Mouse (Mus musculus): ENCODE measurements around the gene Cpa2. TPM values are rescaled to one million over a fixed set of nuclear protein-coding genes. Genes with fewer than 3 reads are reported as not detected.

The Cpa2 gene
- polyA plus RNA-seq, 1 experiment: 1.2 TPM

- 80% methylated on average over 5 of the region's 5 CpGs for WGBS
- no peak for DNase-seq (ENCODE audit: low read depth, low spot score)
These were observed 32.0 kb downstream of the Cpa2 start for GRCm38 (mm10) chr6:30573380-30573779.

DNA sequence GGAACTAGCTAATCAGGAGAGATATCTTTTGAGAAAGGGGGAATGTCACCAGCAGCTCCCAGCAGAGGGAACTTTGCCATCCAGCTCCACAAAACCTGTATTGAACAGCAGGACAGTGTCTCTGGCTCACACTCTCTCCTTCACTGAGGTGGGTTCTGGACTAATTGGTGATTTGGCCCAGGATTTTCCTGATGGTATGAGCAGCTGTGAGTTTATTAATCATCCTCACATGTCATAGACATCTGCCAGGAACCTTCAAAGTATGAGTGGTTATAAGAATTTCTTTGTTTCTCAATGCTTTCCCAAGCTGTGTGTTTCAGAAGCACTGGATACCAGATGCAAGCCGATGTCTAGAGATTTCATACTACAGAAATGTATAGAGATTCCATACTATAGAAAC, 33.6 kb downstream of the Cpa2 start:
- 98% methylated on average over 1 of the region's 1 CpGs for WGBS
- DNase-seq (ENCODE audit: low read depth, low spot score): no peak

DNA sequence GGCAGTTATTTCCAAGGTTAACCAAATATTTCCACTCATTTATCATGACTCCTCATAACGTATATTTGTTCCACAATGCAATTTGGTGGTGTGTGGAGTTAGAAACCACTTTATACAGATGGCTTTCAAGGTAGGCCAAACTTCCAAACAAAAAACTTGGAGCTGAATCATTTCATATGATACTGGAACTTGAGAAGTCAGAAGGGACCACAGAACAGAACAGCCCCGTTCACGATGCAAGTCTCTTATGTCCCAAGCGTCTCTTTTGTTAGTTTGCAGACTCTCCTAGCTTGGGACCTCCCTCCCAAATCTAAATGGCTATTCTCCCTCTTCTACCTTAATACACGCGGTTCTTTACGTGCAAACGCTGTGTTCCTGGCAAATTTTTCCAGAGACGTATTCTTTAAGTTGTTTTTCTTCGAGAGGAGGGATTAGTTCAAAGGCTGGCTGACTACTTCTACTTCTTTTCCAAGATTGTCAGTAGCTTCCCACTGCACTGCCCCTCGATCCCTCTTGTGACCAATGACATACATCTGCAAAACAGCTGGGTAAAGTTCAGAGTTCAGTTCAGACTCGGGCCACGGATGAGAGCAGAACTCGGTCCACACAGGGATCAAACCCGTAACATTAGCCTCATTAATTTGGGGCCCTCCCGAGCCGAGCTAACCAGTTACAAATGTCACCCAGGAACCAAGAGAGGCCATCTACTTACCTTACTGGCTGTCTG, 35.3 kb downstream of the Cpa2 start:
- 70% methylated on average over 17 of the region's 17 CpGs for WGBS

DNA sequence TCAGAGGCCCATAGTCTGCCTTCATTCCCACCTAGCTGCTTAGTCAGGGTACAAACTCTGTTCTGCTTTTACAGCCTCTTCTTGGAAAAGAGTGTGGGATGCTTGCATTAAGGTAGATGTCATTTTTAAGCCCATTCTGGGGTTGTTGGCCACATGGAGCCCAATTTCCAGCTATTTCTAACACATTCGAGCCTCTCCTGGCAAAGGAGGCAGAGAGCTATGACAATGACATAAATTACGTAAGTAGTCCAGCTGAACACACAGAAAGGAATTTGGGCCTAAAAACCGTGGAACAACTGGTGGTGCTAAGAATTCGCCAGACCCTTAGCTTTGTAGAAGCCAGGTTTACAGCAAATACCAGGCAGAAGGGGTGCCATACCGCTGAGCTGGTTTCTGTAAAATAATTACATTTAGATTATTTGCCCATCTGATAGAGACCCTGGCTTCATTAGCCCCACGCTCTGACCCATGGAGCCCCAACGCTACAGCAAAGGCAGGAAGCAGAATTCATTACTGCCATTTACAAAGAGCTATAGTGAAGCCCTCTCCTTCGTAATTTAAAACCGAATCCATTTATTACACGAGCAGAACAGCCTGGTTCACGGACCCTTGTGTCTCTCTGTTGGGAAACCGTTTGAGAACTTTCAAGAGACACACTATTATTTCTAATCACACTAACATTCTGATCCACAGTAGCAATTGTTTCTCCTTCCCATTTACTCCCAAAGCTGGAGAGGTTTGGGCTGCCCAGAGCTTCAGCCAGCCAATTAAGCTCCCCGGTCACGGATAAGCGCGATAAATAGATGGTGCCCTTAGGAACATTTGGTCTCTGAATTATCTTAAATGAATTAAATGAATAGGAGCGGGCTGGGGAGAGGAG, 38.8 kb downstream of the Cpa2 start:
- WGBS: 83% methylated on average over 17 of the region's 17 CpGs
- no peak for DNase-seq (ENCODE audit: low read depth, low spot score)

More for the DNA sequence above, 35.3 kb downstream of the Cpa2 start:
- DNase-seq (ENCODE audit: low read depth, low spot score): no peak

DNA sequence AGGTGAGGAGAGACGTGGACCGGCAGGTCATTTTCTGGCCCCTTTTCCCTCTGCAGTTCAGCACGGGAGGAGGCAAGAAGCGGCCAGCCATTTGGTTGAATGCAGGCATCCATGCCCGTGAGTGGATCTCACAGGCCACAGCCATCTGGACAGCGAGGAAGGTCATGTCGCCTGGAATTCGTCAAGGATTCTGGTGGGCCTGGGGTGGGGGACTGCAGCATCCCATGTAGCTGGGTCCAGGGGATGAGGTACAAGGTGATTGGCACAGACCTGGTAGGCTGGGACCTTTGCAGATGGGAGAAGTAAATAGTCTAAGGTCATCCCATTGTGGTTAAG, 39.4 kb downstream of the Cpa2 start:
- WGBS: 92% methylated on average over 8 of the region's 8 CpGs

DNA sequence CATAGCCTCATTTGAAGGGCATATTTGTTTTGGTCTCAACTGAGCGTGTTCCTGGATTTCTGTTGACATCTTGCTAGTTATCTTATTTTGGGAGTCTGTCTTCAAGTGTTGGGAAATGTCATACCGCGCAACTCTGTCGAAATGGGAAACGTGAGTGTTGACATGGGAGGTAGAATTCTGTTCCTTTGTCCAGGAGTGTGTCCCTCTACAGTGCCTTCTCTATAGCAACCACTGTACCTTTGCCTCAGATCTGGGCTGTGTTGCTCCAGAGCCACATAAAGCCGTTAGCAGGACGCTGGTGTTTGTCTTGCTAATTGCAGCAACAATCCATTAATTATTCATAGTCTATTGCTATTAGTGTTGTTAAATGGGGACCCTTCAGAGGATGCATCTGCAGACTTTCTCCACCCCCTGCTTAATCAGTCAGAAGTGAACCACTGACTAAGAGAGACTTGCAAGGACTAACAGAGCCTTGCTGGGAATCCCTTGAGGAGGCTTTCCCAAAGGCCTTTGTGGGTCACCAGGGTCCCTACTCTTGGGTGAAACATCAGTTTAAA, 45.6 kb downstream of the Cpa2 start:
- DNase-seq (ENCODE audit: low read depth, low spot score): no peak
- 80% methylated on average over 7 of the region's 7 CpGs for WGBS

More for the DNA sequence above, 39.4 kb downstream of the Cpa2 start:
- DNase-seq (ENCODE audit: low read depth, low spot score): no peak

GRCm38 (mm10) chr6:30589819-30590218, 48.4 kb downstream of the Cpa2 start:
- DNase-seq (ENCODE audit: low read depth, low spot score): no peak
- 32% methylated on average over 2 of the region's 2 CpGs for WGBS

- DNase-seq (ENCODE audit: low read depth, low spot score): no peak
- WGBS: 43% methylated on average over 5 of the region's 5 CpGs
These were observed 50.5 kb downstream of the Cpa2 start for GRCm38 (mm10) chr6:30591851-30592404.

DNA sequence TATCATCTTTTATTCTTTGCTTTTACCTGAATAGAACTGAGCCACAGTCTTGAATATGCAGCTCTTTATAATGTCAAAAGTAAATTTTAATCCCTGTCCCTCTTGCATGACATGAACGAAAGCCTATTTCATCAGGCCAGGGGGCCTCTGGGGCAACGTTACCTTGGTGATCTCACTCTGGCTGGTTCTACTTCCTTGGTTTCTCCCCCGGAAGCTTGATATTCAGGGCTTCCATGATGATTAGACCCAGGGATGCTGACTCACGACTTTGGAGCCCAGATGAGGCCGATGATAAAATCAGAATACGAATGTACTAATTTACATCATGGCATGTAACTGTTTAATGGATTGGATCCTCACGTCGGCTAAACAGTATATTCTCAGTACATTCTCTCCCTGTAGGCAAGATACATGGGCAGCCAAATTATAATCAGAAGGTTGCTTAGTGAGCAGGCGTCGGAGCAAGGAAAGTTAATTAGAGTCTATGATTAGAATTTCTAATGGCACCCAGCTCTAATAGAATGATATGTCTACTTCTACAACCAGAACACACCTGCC, 51.1 kb downstream of the Cpa2 start:
- no peak for DNase-seq (ENCODE audit: low read depth, low spot score)
- WGBS: 82% methylated on average over 10 of the region's 10 CpGs

DNA sequence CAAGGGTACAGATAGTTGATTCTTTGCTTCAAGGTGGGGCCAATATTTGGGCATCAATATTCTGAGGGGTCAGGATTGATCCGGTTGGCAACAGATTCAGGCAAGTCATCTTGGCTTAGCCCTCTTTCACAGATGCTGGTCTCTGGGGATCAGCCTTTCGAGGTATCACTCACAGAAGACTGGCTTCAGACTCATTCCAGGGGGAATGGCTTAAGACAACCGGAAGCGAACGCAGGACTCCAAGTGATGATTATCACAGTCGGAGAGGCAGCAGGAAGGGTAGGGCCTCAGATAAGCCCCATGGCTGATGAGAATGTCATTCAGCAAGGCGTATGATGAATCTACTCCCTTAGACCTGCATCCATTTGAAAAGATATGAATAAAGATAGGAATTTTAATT, 53.0 kb downstream of the Cpa2 start:
- 89% methylated on average over 7 of the region's 7 CpGs for WGBS
- DNase-seq (ENCODE audit: low read depth, low spot score): no peak

- WGBS: 63% methylated on average over 8 of the region's 8 CpGs
- DNase-seq (ENCODE audit: low read depth, low spot score): no peak
These were observed 55.0 kb downstream of the Cpa2 start for GRCm38 (mm10) chr6:30596230-30596898.

- DNase-seq (ENCODE audit: low read depth, low spot score): no peak
- 61% methylated on average over 3 of the region's 3 CpGs for WGBS
These were observed 58.7 kb downstream of the Cpa2 start for GRCm38 (mm10) chr6:30600033-30600432.

GRCm38 (mm10) chr6:30600995-30601394, 59.6 kb downstream of the Cpa2 start:
- no peak for DNase-seq (ENCODE audit: low read depth, low spot score)
- 73% methylated on average over 1 of the region's 1 CpGs for WGBS

DNA sequence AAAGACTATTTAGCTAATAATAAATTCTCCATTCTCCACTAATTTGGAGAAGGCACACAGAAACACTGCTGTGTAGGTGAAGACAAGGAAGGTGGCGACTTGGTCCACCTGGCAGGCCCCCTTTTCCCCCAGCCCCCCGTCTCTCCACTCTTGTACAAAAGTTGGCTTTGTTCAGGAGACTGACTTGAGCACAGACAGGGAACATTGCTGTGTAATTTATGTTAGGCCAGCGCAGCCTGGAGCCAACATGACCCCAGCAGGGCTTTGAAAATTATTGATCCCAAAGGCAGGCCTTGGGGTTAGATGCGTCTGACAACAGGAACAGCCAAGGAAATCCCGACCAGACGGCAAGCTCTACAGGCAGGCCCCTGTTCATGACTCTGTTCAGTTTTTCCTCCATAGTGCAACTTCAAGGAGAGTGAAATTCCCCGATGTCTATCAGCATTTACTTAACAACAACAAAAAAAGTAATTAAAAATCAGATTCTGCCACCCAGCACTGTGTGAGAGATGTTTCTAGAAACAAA, 63.0 kb downstream of the Cpa2 start:
- DNase-seq (ENCODE audit: low read depth, low spot score): no peak
- 76% methylated on average over 7 of the region's 7 CpGs for WGBS

GRCm38 (mm10) chr6:30605111-30605510, 63.7 kb downstream of the Cpa2 start:
- no peak for DNase-seq (ENCODE audit: low read depth, low spot score)
- 88% methylated on average over 4 of the region's 4 CpGs for WGBS

GRCm38 (mm10) chr6:30605672-30606071, 64.3 kb downstream of the Cpa2 start:
- no peak for DNase-seq (ENCODE audit: low read depth, low spot score)
- WGBS: 69% methylated on average over 5 of the region's 5 CpGs

DNA sequence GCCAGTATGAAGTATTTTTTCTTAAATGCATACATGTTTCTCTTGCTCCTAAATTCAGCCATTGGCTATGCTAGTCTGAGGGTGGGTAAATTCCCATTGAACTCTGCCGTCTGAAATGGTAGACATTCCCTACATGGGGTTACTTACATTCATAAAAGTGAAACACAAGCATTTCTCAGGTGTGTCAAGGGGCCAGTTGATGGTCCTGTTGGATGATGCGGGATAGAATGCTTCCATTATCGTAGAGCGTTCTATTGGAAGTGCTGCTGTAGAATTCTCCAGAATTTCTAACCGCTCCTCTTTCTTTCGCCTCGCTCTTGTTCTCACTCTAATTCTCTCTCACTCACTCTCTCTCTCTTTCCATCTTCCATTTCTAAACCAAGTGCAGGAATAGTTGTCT, 69.3 kb downstream of the Cpa2 start, which contains the start of gene Cpa5:
Gene Cpa5 (plus strand): TSS at position 301 of the 400 bp plus-strand sequence.
- WGBS: 95% methylated on average over 7 of the region's 7 CpGs
- DNase-seq (ENCODE audit: low read depth, low spot score): no peak

DNA sequence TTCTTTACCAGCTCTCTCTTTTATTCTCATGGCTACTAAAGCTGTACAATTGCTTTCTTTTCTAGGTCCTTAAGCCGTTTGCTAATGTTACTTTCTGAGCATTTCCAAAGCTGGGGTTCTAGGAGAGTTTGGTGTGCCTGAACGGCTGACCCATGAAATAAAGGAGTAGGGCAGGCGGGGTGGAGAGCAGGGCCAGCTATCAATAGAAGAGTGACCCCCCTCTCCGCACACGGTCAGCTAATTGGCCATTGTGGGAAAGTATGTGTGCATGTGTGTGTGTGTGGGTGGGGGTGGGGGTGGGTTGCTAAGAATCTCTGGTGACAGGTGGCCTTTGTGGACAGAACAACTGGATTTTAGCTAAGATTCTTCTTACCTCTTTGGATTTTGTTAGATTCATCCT, 69.8 kb downstream of the Cpa2 start:
- DNase-seq (ENCODE audit: low read depth, low spot score): no peak
- 73% methylated on average over 5 of the region's 5 CpGs for WGBS

Data from large intestine, adult 2 months (tissue).